Mouse (Mus musculus) CH12.LX (cell line): Measurements from ENCODE around the gene Tmem132d. TPM values are rescaled to one million over a fixed set of nuclear protein-coding genes. Genes with fewer than 3 reads are reported as not detected.

Source experiments
- DNase-seq: peaks from one replicate; pipeline ENCODE4 v3.0.0-alpha.2; 2013; ENCODE audit errors: extremely low read depth
- H3K27ac ChIP-seq: 2 replicates; pipeline ENCODE4 v1.5.1; 2012; ENCODE audit warnings: low read depth, mild to moderate bottlenecking, control low read depth, moderate library complexity; ENCODE audit not compliant: insufficient read depth
- H3K27me3 ChIP-seq: replicated peaks from 2 replicates; pipeline ENCODE3; 2012; ENCODE audit warnings: inconsistent platforms
- H3K36me3 ChIP-seq, 2 experiments: replicated peaks in 1 of 2; 2 replicates each; pipeline versions ENCODE3 to v1.6.1; 2012; ENCODE audit warnings: inconsistent platforms in 1 of 2, low read length in 1 of 2, mild to moderate bottlenecking in 1 of 2, mixed read lengths in 1 of 2, moderate library complexity in 1 of 2; ENCODE audit not compliant: control insufficient read depth in 1 of 2, insufficient read depth in 1 of 2
- H3K4me1 ChIP-seq, 2 experiments: 2 replicates each; pipeline ENCODE4 v1.6.1; 2012; ENCODE audit warnings: inconsistent platforms in 1 of 2, moderate library complexity in 1 of 2; ENCODE audit not compliant: insufficient read depth in 2 of 2, control insufficient read depth in 1 of 2
- H3K4me2 ChIP-seq: 2 replicates; pipeline ENCODE4 v1.6.1; 2012; ENCODE audit warnings: low read depth, mild to moderate bottlenecking, control low read depth; ENCODE audit not compliant: poor library complexity, insufficient read depth, severe bottlenecking
- H3K4me3 ChIP-seq, 3 experiments: fragments of 150-350 bp in 1 of 3; sonication (generic) in 1 of 3; replicated peaks in 1 of 3; 2 replicates each; pipeline versions ENCODE3 to v1.5.1; 2011 to 2012; ENCODE audit warnings: low read depth in 2 of 3, low read length in 2 of 3, mild to moderate bottlenecking in 2 of 3, moderate library complexity in 2 of 3, control low read depth in 1 of 3, improper control_type of control experiment in 1 of 3, inconsistent platforms in 1 of 3, mixed read lengths in 1 of 3; ENCODE audit not compliant: poor library complexity in 1 of 3
- H3K79me2 ChIP-seq: replicated peaks from 2 replicates; pipeline ENCODE4 v1.6.1; 2012; ENCODE audit warnings: mild to moderate bottlenecking, moderate library complexity; ENCODE audit not compliant: control insufficient read depth, poor library complexity, insufficient read depth, severe bottlenecking; ENCODE audit errors: extremely low read depth
- H3K9ac ChIP-seq: 2 replicates; pipeline ENCODE4 v1.6.1; 2012; ENCODE audit warnings: low read depth, mild to moderate bottlenecking, control low read depth, moderate library complexity; ENCODE audit not compliant: insufficient read depth
- H3K9me3 ChIP-seq: replicated peaks from 2 replicates; pipeline ENCODE3; 2012; ENCODE audit warnings: low read length, inconsistent platforms, mixed read lengths
- BHLHE40 ChIP-seq: IDR thresholded peaks from 2 replicates; pipeline ENCODE4 v1.6.1; 2011; ENCODE audit warnings: mild to moderate bottlenecking, low read depth, low read length, improper control_type of control experiment
- CHD1 ChIP-seq: IDR thresholded peaks from 2 replicates; pipeline ENCODE4 v1.6.1; 2012; ENCODE audit warnings: low read depth, low read length, improper control_type of control experiment, inconsistent platforms
- CTCF ChIP-seq, 2 experiments: IDR thresholded peaks in 1 of 2; conservative IDR thresholded peaks in 1 of 2; 2 replicates each; pipeline ENCODE4 v1.5.1; 2011 to 2012; ENCODE audit warnings: low read depth in 2 of 2, low read length in 2 of 2, improper control_type of control experiment in 1 of 2, inconsistent platforms in 1 of 2, mild to moderate bottlenecking in 1 of 2, moderate library complexity in 1 of 2
- EP300 ChIP-seq: IDR thresholded peaks from 2 replicates; pipeline ENCODE4 v1.6.1; 2011; ENCODE audit warnings: low read length, improper control_type of control experiment
- GABPA ChIP-seq: IDR thresholded peaks from 2 replicates; pipeline ENCODE4 v1.6.1; 2012; ENCODE audit warnings: low read depth, low read length, improper control_type of control experiment, inconsistent platforms; ENCODE audit not compliant: insufficient replicate concordance
- HCFC1 ChIP-seq: IDR thresholded peaks from 2 replicates; pipeline ENCODE4 v1.6.1; 2012; ENCODE audit warnings: low read depth, mild to moderate bottlenecking, inconsistent platforms, low read length, improper control_type of control experiment
- IRF4 ChIP-seq: IDR thresholded peaks from 2 replicates; pipeline ENCODE4 v1.6.1; 2014; ENCODE audit warnings: low read depth, mild to moderate bottlenecking, inconsistent platforms, low read length, improper control_type of control experiment
- JUND ChIP-seq: conservative IDR thresholded peaks from 2 replicates; pipeline ENCODE4 v1.6.1; 2011; ENCODE audit warnings: low read depth, low read length, improper control_type of control experiment
- KAT2A ChIP-seq: IDR thresholded peaks from 2 replicates; pipeline ENCODE4 v1.6.1; 2012; ENCODE audit warnings: low read length, improper control_type of control experiment, inconsistent platforms; ENCODE audit not compliant: insufficient replicate concordance
- MAX ChIP-seq: IDR thresholded peaks from 2 replicates; pipeline ENCODE4 v1.6.1; 2011; ENCODE audit warnings: low read length, improper control_type of control experiment
- MAZ ChIP-seq: IDR thresholded peaks from 2 replicates; pipeline ENCODE4 v1.6.1; 2012; ENCODE audit warnings: low read depth, mild to moderate bottlenecking, inconsistent platforms, low read length, improper control_type of control experiment, moderate library complexity
- MEF2A ChIP-seq: IDR thresholded peaks from 2 replicates; pipeline ENCODE4 v1.6.1; 2014; ENCODE audit warnings: low read depth, mild to moderate bottlenecking, inconsistent platforms, low read length, improper control_type of control experiment, borderline replicate concordance
- MYC ChIP-seq: IDR thresholded peaks from 2 replicates; pipeline ENCODE4 v1.6.1; 2011; ENCODE audit warnings: low read depth, mild to moderate bottlenecking, improper control_type of control experiment, low read length
- NELFE ChIP-seq: IDR thresholded peaks from 2 replicates; pipeline ENCODE4 v1.6.1; 2011; ENCODE audit warnings: low read depth, low read length, improper control_type of control experiment
- RCOR1 ChIP-seq: conservative IDR thresholded peaks from 2 replicates; pipeline ENCODE4 v1.6.1; 2012; ENCODE audit warnings: low read depth, mild to moderate bottlenecking, inconsistent platforms, low read length, improper control_type of control experiment
- SIN3A ChIP-seq: IDR thresholded peaks from 2 replicates; pipeline ENCODE4 v1.6.1; 2012; ENCODE audit warnings: low read length, improper control_type of control experiment, inconsistent platforms
- TBP ChIP-seq: conservative IDR thresholded peaks from 2 replicates; pipeline ENCODE4 v1.6.1; 2011; ENCODE audit warnings: low read depth, low read length, improper control_type of control experiment
- UBTF ChIP-seq: IDR thresholded peaks from 2 replicates; pipeline ENCODE4 v1.6.1; 2012; ENCODE audit warnings: low read depth, mild to moderate bottlenecking, inconsistent platforms, low read length, improper control_type of control experiment, moderate library complexity
- ZC3H11A ChIP-seq: IDR thresholded peaks from 2 replicates; pipeline ENCODE4 v1.6.1; 2012; ENCODE audit warnings: low read depth, mild to moderate bottlenecking, inconsistent platforms, low read length, improper control_type of control experiment
- ZNF384 ChIP-seq: IDR thresholded peaks from 2 replicates; pipeline ENCODE4 v1.6.1; 2012; ENCODE audit warnings: low read depth, low read length, improper control_type of control experiment, inconsistent platforms
- dilution Hi-C: fragments of 300-500 bp; cut with MboI; formaldehyde crosslinking; loops from 2 replicates; pipeline ENCODE4 v1.14.3; 2020; ENCODE audit warnings: low sequenced_read_pairs; ENCODE audit not compliant: extremely low pct_unique_long_range_greater_than_20kb, extremely low pct_ligation_motif_present
- in situ Hi-C: fragments of 300-500 bp; cut with MboI; formaldehyde crosslinking; loops from 3 replicates; pipeline ENCODE4 v1.14.3; 2019; ENCODE audit warnings: low sequenced_read_pairs, low pct_ligation_motif_present, low pct_unique_long_range_greater_than_20kb, mixed read lengths
- polyA plus RNA-seq: library from polyadenylated mRNA; unstranded; fragments of >175 nt; gene quantifications from 2 replicates; pipeline ENCODE4 v1.2.1, GENCODE M21; 2012; ENCODE audit warnings: low read depth; ENCODE audit not compliant: insufficient read length
- total RNA-seq, 2 experiments: library from RNA; depleted of rRNA; stranded (reverse); fragments of 300-350 nt in 1 of 2; fragments of >200 nt in 1 of 2; gene quantifications; 2 replicates each; pipeline ENCODE4 v1.2.3; 2012 to 2014

Tmem132d gene
- total and polyA plus RNA-seq, 3 experiments = not detected

- DNase-seq = no peak
- dilution Hi-C loops = no loop called here
- in situ Hi-C loops = no loop called here
- no peaks in the 10 kb centered on the region for H3K4me1 ChIP-seq
- H3K4me3 ChIP-seq = no peak overlapping the region
- H3K9me3 ChIP-seq = peaks cover 83% of the 10 kb centered on the region
- H3K4me2 ChIP-seq = no peak overlapping the region
- no peak overlapping the region for H3K27ac ChIP-seq
- TF ChIP-seq MEF2A = no peak
- TF ChIP-seq NELFE = no peak
- TF ChIP-seq MAZ = no peak
- TF ChIP-seq CTCF (conservative IDR thresholded peaks at IDR 0.05 in 1 of 2, IDR thresholded peaks at IDR 0.05 in 1 of 2; ENCODE audit: low read depth in 2 of 2, low read length in 2 of 2) = no peak
- no peak for TF ChIP-seq IRF4
- no peak for TF ChIP-seq SIN3A
- TF ChIP-seq ZC3H11A = no peak
- no peak for TF ChIP-seq CHD1
- no peaks in the 10 kb centered on the region for H3K36me3 ChIP-seq
- no peak overlapping the region for H3K9ac ChIP-seq
- no peaks in the 10 kb centered on the region for H3K27me3 ChIP-seq
- H3K79me2 ChIP-seq = no peaks in the 10 kb centered on the region
Observed at GRCm38 (mm10) chr5:127828756-127829155, 604.1 kb downstream of the Tmem132d start.

GRCm38 (mm10) chr5:127821960-127822359, 610.9 kb downstream of the Tmem132d start:
- Histone ChIP-seq H3K79me2 (no peaks in the 10 kb centered on the region), H3K27me3 (no peaks in the 10 kb centered on the region), H3K27ac (no peak overlapping the region), H3K4me3 (no peak overlapping the region), H3K4me1 (no peaks in the 10 kb centered on the region), H3K9me3 (peaks cover 70% of the 10 kb centered on the region), H3K4me2 (no peak overlapping the region), H3K9ac (no peak overlapping the region), H3K36me3 (no peaks in the 10 kb centered on the region)
- TF ChIP-seq HCFC1 = no peak
- TF ChIP-seq JUND = no peak
- TF ChIP-seq ZNF384 = no peak
- no peak for TF ChIP-seq UBTF
- TF ChIP-seq IRF4 = no peak
- TF ChIP-seq GABPA = no peak
- TF ChIP-seq KAT2A = no peak
- no peak for TF ChIP-seq BHLHE40
- TF ChIP-seq EP300 = no peak
- no peak for TF ChIP-seq MAX
- TF ChIP-seq CHD1 = no peak
- no peak for TF ChIP-seq MYC
- no peak for TF ChIP-seq TBP
- no peak for TF ChIP-seq RCOR1
- dilution Hi-C loops (no loop called here), in situ Hi-C loops (no loop called here)
- no peak for DNase-seq
